Mouse (Mus musculus): ENCODE measurements around the gene Cfd. TPM values are rescaled to one million over a fixed set of nuclear protein-coding genes. Genes with fewer than 3 reads are reported as not detected.

The Cfd gene
- polyA plus RNA-seq, 1 experiment from 2014 or later, result not detected

DNA sequence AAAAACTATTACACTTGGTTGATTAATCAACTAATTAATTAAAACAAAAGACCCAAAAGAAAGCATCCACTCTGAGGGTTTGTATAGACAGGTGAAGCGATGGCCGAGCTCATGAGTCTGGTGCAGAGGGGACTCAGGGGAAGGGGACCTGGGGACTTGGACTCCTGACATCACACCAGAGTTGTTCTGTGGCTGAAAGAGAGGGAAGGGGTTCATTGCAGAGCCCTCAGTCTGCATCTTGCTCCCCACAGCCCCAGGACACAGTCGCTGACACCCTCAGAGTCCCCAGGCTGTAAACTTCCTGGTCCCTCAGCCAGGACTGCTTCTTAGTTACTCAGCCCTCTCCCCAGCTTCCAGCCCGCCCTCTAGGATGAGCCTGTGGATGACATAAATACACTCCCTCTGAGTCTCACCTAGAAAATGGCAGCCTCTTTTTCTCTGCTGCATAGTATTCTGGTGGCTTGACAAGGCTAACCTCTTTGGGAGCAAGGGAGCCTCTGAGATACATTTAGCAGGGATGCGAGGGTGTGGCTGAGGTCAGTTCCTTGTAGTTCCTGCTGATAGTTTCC lies 27.0 kb downstream of the Cfd start:
- H3K4me3 ChIP-seq, result peak overlapping the region; percentile 82
- no peak for DNase-seq (ENCODE audit: low spot score)
- H3K27me3 ChIP-seq (ENCODE audit: low read depth, poor library complexity, severe bottlenecking), result peaks cover 56% of the 10 kb centered on the region
- peaks cover 75% of the 10 kb centered on the region for H3K4me1 ChIP-seq
- H3K9me3 ChIP-seq (replicated peaks), result no peaks in the 10 kb centered on the region
- H3K36me3 ChIP-seq, result peaks cover 15% of the 10 kb centered on the region
- 64% methylated on average over 5 of the region's 5 CpGs for WGBS
- H3K27ac ChIP-seq, result no peak overlapping the region

DNA sequence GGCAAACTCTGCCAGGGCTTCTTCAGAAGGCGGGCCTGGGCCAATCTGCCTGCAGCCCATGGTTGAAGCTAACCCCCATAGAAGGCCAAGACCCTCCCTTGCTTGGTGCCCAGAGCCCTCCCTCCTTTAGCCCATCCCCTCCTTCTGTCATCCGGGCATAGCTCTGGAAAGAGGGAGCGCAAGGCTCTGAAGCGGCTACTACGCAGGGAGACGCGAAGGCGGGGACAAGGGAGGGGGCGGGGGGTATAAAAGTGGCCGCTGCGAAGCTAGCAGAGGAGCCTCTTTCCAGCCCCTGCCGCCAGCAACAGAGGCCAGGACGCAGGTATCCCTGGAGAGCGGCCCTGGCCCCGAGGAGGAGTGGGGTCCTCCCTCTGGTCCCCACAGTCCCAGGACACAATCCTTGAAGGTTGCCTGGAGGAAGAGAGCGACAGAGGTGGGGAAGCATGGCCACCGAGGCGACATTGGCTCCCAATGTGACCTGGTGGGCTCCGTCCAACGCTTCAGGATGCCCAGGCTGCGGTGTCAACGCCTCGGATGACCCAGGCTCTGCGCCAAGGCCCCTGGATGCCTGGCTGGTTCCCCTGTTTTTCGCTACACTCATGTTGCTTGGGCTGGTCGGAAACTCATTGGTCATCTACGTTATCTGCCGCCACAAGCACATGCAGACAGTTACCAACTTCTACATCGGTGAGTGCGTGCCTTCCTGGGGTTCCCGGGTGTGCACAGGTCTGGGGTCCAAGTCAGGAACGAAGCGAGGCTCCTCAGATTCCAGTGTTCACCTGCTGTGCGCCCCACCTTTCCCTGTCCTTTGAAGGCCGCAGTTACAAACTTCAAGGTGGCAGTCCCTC lies 27.8 kb downstream of the Cfd start:
- peak; percentile 52 for DNase-seq (ENCODE audit: low spot score)
- peak overlapping the region; percentile 43 for H3K4me3 ChIP-seq
- peaks cover 64% of the 10 kb centered on the region for H3K27me3 ChIP-seq (ENCODE audit: low read depth, poor library complexity, severe bottlenecking)
- 5% methylated on average over 35 of the region's 35 CpGs for WGBS
- H3K4me1 ChIP-seq, result peaks cover 78% of the 10 kb centered on the region
- peaks cover 9% of the 10 kb centered on the region; the same call in 1 of the 2 replicates for H3K36me3 ChIP-seq
- H3K27ac ChIP-seq, result peak overlapping the region; percentile 14; the same call in 1 of the 2 replicates
- no peaks in the 10 kb centered on the region for H3K9me3 ChIP-seq (replicated peaks)

DNA sequence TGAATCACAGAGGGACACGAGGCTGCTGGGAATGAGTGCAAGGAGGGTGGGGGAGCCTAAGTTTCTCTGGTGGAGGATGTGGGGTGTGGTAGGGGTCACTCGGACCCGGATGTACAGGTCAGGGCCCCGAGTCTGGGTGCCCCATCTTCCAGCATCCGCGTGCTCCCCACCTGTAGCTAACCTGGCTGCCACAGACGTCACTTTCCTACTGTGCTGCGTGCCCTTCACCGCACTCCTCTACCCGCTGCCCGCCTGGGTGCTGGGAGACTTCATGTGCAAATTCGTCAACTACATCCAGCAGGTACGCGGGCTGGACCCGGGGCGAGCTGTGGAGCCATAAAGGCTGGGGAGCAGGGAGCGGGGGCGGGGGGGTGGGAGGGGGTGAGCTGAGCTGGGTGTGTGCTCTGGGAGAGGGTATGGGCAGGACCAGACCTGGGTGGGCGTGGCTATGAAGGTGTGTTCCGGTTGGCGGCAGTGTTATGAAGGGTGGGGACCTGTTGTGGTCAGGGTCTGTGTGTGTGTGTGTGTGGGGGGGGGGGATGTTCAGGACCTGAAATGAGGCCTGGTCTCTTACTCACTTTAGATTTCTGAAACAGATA lies 28.7 kb downstream of the Cfd start:
- WGBS, result 5% methylated on average over 21 of the region's 21 CpGs
- DNase-seq (ENCODE audit: low spot score), result no peak
- H3K27me3 ChIP-seq (ENCODE audit: low read depth, poor library complexity, severe bottlenecking), result peaks cover 72% of the 10 kb centered on the region
- peak overlapping the region; percentile 43 for H3K4me3 ChIP-seq
- H3K9me3 ChIP-seq (replicated peaks), result no peaks in the 10 kb centered on the region
- H3K36me3 ChIP-seq, result 0 out of 2 replicates have a peak, but pooled peaks cover under 1% of the 10 kb centered on the region
- no peak overlapping the region for H3K27ac ChIP-seq
- peaks cover 74% of the 10 kb centered on the region for H3K4me1 ChIP-seq

DNA sequence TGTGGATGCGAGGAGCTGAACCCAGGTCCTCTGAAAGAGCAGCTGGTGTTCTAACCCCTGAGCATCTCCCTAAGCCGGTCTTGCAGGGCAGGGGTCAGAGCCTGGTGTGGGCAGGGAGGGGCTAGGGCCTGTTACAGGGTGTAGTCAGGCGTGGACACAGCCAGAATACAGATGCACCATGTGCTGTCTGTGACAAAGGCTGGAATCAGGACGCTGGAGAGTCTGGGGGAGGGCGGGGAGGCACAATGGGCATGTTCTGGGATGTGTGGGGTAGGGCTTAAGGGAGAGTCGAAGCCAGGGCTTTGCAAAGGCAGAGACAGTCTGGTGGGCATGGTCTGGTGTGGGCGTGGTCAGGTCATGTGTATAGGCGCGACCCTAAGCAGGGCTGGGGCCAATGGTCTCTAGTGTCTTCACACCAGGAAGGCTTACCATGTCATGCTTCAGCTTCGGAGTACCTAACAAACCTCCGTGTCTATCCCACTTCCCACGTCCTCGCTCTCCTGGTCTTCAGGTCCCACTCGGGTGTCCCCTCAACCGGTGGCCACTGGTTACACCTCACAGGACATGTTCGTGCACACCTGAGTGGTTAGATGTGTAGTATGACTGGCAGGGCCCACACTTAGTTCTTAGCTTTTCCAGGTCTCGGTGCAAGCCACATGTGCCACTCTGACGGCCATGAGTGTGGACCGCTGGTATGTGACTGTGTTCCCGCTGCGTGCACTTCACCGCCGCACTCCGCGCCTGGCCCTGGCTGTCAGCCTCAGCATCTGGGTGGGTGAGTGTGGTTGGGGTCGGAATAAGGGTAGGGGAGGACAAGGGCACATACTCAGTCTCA lies 29.6 kb downstream of the Cfd start:
- Histone ChIP-seq H3K4me1 (peaks cover 65% of the 10 kb centered on the region), H3K4me3 (peak overlapping the region; percentile 43), H3K9me3 (replicated peaks) (no peaks in the 10 kb centered on the region), H3K27ac (no peak overlapping the region), H3K36me3 (no peaks in the 10 kb centered on the region), H3K27me3 (ENCODE audit: low read depth, poor library complexity, severe bottlenecking) (peaks cover 72% of the 10 kb centered on the region)
- no peak for DNase-seq (ENCODE audit: low spot score)
- WGBS, result 20% methylated on average over 26 of the region's 26 CpGs

DNA sequence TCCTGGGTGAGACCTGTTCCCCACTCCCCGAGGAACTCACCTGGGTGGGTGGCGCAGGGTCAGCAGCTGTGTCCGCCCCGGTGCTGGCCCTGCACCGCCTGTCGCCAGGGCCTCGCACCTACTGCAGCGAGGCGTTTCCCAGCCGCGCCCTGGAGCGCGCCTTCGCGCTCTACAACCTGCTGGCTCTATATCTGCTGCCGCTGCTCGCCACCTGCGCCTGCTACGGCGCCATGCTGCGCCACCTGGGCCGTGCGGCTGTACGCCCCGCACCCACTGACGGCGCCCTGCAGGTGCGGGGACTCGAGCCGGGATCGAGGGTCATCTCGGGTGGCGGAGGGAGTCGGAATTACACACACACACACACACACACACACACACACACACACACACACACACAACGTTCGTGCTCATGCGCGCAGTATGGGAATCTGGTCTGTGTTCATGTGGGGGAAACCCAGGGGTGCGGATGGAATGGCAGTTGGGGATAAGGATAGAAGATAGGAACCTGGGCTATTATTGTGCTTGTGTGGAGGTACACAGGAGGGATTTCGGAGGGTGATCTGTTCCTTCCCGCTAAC lies 30.4 kb downstream of the Cfd start, which contains the start of gene R3hdm4:
R3hdm4 (minus strand) TSS at position 251 of the 578 bp plus-strand sequence.
- peaks cover 72% of the 10 kb centered on the region for H3K27me3 ChIP-seq (ENCODE audit: low read depth, poor library complexity, severe bottlenecking)
- H3K36me3 ChIP-seq, result no peaks in the 10 kb centered on the region
- H3K4me1 ChIP-seq, result peaks cover 63% of the 10 kb centered on the region
- no peak for DNase-seq (ENCODE audit: low spot score)
- H3K27ac ChIP-seq, result no peak within 1 kb of the TSS; the same call in 1 of the 2 replicates
- no peaks in the 10 kb centered on the region for H3K9me3 ChIP-seq (replicated peaks)
- peak within 1 kb of the TSS; percentile 43 for H3K4me3 ChIP-seq
- 6% methylated on average over 41 of the region's 41 CpGs for WGBS

DNA sequence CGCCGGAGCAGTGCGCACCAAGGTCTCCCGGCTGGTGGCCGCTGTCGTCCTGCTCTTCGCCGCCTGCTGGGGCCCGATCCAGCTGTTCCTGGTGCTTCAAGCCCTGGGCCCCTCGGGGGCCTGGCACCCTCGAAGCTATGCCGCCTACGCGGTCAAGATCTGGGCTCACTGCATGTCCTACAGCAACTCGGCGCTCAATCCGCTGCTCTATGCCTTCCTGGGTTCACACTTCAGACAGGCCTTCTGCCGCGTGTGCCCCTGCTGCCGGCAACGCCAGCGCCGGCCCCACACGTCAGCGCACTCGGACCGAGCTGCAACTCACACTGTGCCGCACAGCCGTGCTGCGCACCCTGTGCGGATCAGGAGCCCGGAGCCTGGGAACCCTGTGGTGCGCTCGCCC lies 30.9 kb downstream of the Cfd start:
- Histone ChIP-seq H3K27me3 (ENCODE audit: low read depth, poor library complexity, severe bottlenecking) (peaks cover 72% of the 10 kb centered on the region), H3K36me3 (no peaks in the 10 kb centered on the region), H3K9me3 (replicated peaks) (no peaks in the 10 kb centered on the region), H3K4me1 (peaks cover 64% of the 10 kb centered on the region), H3K27ac (no peak overlapping the region; the same call in 1 of the 2 replicates), H3K4me3 (peak overlapping the region; percentile 43)
- WGBS, result 1% methylated on average over 34 of the region's 34 CpGs
- peak; percentile 65 for DNase-seq (ENCODE audit: low spot score)

DNA sequence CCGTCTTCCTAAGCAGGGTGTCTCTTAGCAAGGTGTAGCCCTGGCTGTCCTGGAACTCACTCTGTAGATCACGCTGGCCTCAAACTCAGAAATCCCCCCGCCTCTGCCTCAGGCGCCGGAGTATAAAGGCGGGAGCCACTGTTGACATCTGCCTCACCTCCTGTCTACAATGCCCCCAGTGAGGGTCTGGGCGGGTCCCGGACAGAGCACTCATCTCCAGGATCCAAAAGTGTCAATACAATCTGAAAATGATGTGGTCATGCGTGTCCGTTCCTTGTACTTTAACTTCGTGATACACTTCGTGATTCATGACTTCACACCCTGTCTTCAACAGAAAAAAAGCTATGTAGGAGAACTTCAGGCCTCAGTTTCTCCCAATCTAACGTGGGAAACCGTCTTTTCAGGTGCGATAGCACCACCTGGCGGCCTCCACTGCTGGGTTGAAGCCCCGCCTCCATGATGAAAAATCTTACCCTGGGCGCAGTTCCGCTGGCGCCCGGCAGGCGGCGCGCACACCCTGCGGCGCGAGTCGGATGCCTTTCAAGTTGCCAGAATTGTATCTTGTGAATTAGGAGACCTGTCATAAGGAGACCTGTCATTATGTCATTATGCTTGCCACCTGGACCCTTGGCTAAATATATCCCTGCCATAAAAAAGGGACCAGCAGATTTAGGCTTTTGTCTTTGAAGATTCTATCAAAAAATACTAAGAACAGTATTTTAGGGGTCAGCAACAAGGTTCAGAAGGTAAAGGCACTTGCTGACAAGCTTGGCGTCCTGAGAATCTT lies 34.5 kb downstream of the Cfd start:
- DNase-seq (ENCODE audit: low spot score), result peak; percentile 95
- Histone ChIP-seq H3K9me3 (replicated peaks) (no peaks in the 10 kb centered on the region), H3K27me3 (ENCODE audit: low read depth, poor library complexity, severe bottlenecking) (peaks cover 41% of the 10 kb centered on the region), H3K27ac (no peak overlapping the region), H3K4me3 (peak overlapping the region; percentile 24), H3K36me3 (peaks cover 5% of the 10 kb centered on the region), H3K4me1 (peaks cover 55% of the 10 kb centered on the region)
- 13% methylated on average over 29 of the region's 29 CpGs for WGBS

DNA sequence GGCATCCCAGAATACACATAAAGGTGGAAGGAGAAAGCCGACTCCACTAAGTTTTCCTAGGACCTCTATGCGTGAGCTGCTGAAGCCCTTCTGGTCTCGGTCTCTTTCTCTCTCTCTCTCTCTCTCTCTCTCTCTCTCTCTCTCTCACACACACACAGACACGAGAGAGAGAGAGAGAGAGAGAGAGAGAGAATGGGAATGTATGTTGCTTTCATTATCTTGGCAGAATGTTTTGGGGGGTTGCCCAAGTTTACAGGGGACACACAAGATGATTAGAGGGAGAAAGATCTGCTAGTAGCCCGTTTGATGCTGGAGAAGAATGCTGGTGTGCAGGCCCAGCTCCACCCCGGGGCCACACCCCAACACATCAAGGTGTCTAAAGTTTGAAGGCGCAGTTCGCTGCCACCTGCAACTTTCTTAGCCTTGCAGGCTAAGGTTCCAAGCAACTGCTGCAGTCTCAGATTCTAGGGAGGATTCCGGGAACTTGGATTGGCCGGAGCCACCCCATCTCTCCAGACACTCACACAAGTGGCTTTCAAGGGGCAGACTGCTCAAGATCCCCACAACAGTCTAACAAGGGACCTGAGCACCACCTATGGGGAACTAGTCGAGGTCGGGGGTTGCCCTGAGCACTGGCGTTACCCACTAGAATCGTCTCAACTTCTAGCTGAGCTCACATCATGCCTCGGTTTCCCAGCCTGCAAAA lies 35.3 kb downstream of the Cfd start:
- 11% methylated on average over 15 of the region's 15 CpGs for WGBS

DNA sequence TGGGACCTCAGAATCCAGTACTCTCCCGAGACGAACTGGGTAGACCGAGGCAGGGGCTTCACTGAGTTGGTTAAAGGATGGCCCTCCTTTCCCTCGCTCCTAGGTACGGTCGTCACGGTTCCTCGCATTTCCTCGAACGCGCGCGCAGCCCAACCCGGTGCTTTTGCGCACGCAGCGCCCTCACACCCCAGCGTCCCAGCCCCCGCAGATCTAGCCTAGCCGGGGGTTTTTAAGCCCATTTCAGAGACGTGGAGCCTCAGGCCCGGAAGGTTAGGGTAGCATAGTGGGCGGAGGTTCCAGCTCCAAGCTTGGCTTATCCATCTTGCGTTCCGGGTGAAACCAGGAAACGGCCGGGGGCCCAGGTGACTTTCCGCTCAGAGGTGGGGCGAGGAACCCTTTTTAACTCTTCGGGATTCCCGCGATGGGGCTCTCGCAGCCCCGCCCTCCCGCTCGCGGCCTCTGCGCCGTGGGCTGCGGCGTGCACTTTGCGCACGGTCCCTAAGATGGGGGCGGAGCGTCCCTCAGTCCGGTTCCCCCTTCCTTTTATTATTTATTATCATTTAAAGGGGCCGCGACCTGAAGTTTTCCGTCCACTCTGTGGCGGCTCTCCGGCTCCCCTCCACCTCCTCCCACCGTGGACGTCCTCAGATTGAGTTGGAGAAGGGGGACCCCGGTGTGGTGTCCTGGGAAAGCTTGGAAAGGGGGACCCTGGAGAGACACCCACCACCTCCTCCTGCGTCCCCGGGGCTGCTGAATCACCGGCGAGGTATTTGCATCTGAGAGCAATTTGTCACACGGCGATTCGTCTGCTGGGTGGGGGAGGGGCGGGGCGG lies 36.1 kb downstream of the Cfd start, which contains the start of gene Arid3a:
Arid3a (plus strand) TSS at position 553 of the 833 bp plus-strand sequence.
- H3K4me1 ChIP-seq, result peaks cover 55% of the 10 kb centered on the region
- H3K4me3 ChIP-seq, result peak within 1 kb of the TSS; percentile 76
- H3K36me3 ChIP-seq, result peaks cover 20% of the 10 kb centered on the region
- DNase-seq (ENCODE audit: low spot score), result peak; percentile 96
- under 1% methylated on average over 63 of the region's 63 CpGs for WGBS
- H3K27me3 ChIP-seq (ENCODE audit: low read depth, poor library complexity, severe bottlenecking), result peaks cover 26% of the 10 kb centered on the region
- H3K9me3 ChIP-seq (replicated peaks), result no peaks in the 10 kb centered on the region
- H3K27ac ChIP-seq, result peak within 1 kb of the TSS; percentile 95

More for the DNA sequence above, 35.3 kb downstream of the Cfd start:
- Histone ChIP-seq H3K27me3 (ENCODE audit: low read depth, poor library complexity, severe bottlenecking) (peaks cover 34% of the 10 kb centered on the region), H3K27ac (peak overlapping the region; percentile 95), H3K4me3 (peak overlapping the region; percentile 76), H3K4me1 (peaks cover 55% of the 10 kb centered on the region), H3K36me3 (peaks cover 13% of the 10 kb centered on the region), H3K9me3 (replicated peaks) (no peaks in the 10 kb centered on the region)
- DNase-seq (ENCODE audit: low spot score), result no peak

DNA sequence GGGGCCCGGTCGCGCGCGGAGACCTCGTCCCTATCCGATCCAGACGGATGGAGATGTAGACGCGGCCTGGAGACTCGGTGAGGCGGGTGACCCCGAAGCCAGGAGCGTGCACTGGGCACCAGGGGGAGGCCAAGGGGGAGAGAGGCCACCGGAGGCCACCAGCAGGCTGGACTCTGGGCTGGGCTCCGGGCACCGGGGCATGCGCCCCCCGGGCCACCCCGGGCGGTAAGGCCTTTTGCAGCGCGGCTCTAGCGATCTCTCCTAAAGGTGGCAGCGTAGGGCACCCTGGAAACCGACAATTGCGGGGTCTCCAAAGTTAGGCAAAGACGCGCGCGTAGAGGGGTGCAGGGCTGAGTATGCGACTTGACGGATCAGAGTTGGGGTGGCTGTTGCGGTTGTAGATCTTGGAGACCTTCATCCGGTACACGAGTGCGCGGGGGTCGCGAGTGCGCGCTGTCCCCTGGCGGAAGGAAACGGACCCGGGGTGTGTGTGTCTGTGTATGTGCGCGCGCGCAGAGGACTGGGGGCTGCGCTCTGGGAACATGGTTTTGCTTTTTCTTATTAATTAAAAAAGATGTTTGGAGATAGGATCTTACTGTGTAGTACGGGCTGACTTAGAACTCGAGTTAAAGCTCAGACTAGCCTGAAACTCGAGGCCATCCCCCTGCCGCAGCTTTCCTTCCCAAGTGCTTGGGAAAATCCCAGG lies 36.8 kb downstream of the Cfd start:
- peaks cover 18% of the 10 kb centered on the region for H3K27me3 ChIP-seq (ENCODE audit: low read depth, poor library complexity, severe bottlenecking)
- peaks cover 28% of the 10 kb centered on the region for H3K36me3 ChIP-seq
- peak overlapping the region; percentile 76 for H3K4me3 ChIP-seq
- no peaks in the 10 kb centered on the region for H3K9me3 ChIP-seq (replicated peaks)
- peaks cover 61% of the 10 kb centered on the region for H3K4me1 ChIP-seq
- DNase-seq (ENCODE audit: low spot score), result peak; percentile 79
- WGBS, result under 1% methylated on average over 54 of the region's 54 CpGs
- H3K27ac ChIP-seq, result peak overlapping the region; percentile 95
